Mouse (Mus musculus): ENCODE data around the gene Sult1b1. TPM values are rescaled to one million over a fixed set of nuclear protein-coding genes. Genes with fewer than 3 reads are reported as not detected.

Sult1b1 gene
- polyA plus RNA-seq (2016; fragmentation: Nextera tagmentation; extraction: Ambion mirVana), result not detected in 2 replicates

DNA sequence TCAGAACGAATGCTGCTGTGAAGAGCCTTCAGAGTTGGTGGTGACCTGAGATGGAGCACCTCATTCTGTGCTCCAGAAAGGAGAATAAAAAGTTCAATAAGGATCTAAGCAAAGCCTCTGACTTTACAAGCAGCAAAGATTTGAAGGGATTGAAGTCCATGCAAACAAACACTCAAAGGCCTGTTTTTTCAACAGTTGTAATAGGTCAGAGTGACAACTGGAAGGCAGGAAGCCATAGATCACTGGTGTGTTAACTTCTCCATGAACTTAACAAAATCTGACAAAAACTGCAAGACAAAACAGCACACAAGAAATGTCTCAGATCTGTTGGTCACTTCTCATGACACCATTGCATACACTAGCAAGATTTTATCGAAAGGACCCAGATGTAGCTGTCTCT lies at the start of gene Sult1b1:
Gene Sult1b1 (minus strand): TSS at position 85 of the 400 bp plus-strand sequence.
- no peak within 1 kb of the TSS for H3K27ac ChIP-seq
- H3K9ac ChIP-seq (replicated peaks), result no peak within 1 kb of the TSS
- ATAC-seq (ENCODE audit: insufficient number of reproducible peaks, insufficient read depth, low FRiP score, low TSS enrichment, low read depth), result no peak
- H3K27me3 ChIP-seq, result no peaks in the 10 kb centered on the region
- H3K4me2 ChIP-seq, result no peak within 1 kb of the TSS
- no peaks in the 10 kb centered on the region for H3K36me3 ChIP-seq
- 89% methylated on average over 2 of the region's 2 CpGs for WGBS
- no peak within 1 kb of the TSS for H3K4me3 ChIP-seq (replicated peaks)
- H3K4me1 ChIP-seq (replicated peaks), result no peaks in the 10 kb centered on the region
- no peaks in the 10 kb centered on the region for H3K9me3 ChIP-seq

- no peaks in the 10 kb centered on the region for H3K27me3 ChIP-seq
- ATAC-seq (ENCODE audit: insufficient number of reproducible peaks, insufficient read depth, low FRiP score, low TSS enrichment, low read depth), result no peak
- H3K9ac ChIP-seq (replicated peaks), result no peak overlapping the region
- no peak overlapping the region for H3K4me2 ChIP-seq
- no peak overlapping the region for H3K4me3 ChIP-seq (replicated peaks)
- H3K4me1 ChIP-seq (replicated peaks), result no peaks in the 10 kb centered on the region
- H3K36me3 ChIP-seq, result no peaks in the 10 kb centered on the region
- 81% methylated on average over 1 of the region's 1 CpGs for WGBS
- H3K9me3 ChIP-seq, result no peaks in the 10 kb centered on the region
- H3K27ac ChIP-seq, result no peak overlapping the region
Measured at GRCm38 (mm10) chr5:87580389-87580788, 42.4 kb upstream of the Sult1b1 start.

GRCm38 (mm10) chr5:87574174-87574573 lies 36.2 kb upstream of the Sult1b1 start:
- H3K27ac ChIP-seq, result no peak overlapping the region
- no peaks in the 10 kb centered on the region for H3K36me3 ChIP-seq
- 22% methylated on average over 1 of the region's 1 CpGs for WGBS
- H3K4me3 ChIP-seq (replicated peaks), result no peak overlapping the region
- H3K27me3 ChIP-seq, result no peaks in the 10 kb centered on the region
- H3K4me2 ChIP-seq, result no peak overlapping the region
- peaks cover 5% of the 10 kb centered on the region for H3K4me1 ChIP-seq (replicated peaks)
- H3K9me3 ChIP-seq, result no peaks in the 10 kb centered on the region
- peak; percentile 56; the same call in 1 of the 2 replicates for ATAC-seq (ENCODE audit: insufficient number of reproducible peaks, insufficient read depth, low FRiP score, low TSS enrichment, low read depth)
- H3K9ac ChIP-seq (replicated peaks), result no peak overlapping the region

DNA sequence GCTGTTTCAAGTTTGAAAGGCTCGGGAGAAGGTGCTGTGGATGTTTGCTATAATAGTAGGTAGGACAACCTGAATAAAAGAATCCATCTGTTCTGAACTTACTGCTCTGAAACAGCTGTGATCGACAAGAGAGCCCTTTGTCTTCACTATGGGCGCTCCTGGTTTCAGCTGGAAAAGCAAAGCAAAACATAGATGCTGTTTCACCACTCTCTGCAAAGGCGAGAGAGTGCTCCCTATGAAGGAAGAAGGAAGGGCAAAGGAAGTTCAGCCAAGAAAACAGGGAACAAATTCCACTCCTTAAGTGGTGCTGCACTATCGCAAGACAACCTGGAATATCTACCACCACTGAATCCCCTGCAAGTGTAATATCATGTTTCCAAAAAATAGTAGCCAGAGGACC lies 35.5 kb upstream of the Sult1b1 start:
- H3K27ac ChIP-seq, result peak overlapping the region; percentile 70
- 35% methylated on average over 5 of the region's 5 CpGs for WGBS
- H3K36me3 ChIP-seq, result no peaks in the 10 kb centered on the region
- no peak for ATAC-seq (ENCODE audit: insufficient number of reproducible peaks, insufficient read depth, low FRiP score, low TSS enrichment, low read depth)
- no peak overlapping the region for H3K9ac ChIP-seq (replicated peaks)
- H3K4me1 ChIP-seq (replicated peaks), result peaks cover 5% of the 10 kb centered on the region
- H3K27me3 ChIP-seq, result no peaks in the 10 kb centered on the region
- no peak overlapping the region for H3K4me3 ChIP-seq (replicated peaks)
- H3K4me2 ChIP-seq, result peak overlapping the region; percentile 37
- no peaks in the 10 kb centered on the region for H3K9me3 ChIP-seq

DNA sequence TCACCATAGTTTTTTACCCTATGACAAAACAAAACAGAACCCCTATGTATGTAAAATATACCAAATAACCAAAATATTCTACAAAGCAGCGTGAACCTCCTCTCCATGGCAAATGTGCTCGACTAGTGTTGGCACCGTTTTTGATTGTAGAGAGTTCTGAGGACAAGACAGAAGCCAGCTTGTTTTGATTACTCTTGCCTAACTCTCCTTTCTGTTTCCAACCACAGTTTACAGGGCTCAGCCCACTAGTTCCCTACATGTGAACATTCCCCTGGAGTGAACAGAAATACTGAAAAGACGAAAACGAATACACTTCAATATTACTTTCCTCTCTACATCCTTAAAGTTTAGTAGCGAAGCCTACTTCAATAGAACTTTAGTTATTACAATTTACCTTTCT lies 34.8 kb upstream of the Sult1b1 start:
- Histone ChIP-seq H3K4me2 (no peak overlapping the region), H3K9ac (replicated peaks) (no peak overlapping the region), H3K36me3 (no peaks in the 10 kb centered on the region), H3K9me3 (no peaks in the 10 kb centered on the region), H3K4me3 (replicated peaks) (no peak overlapping the region), H3K4me1 (replicated peaks) (peaks cover 5% of the 10 kb centered on the region), H3K27ac (no peak overlapping the region), H3K27me3 (no peaks in the 10 kb centered on the region)
- 61% methylated on average over 6 of the region's 6 CpGs for WGBS
- ATAC-seq (ENCODE audit: insufficient number of reproducible peaks, insufficient read depth, low FRiP score, low TSS enrichment, low read depth), result no peak

DNA sequence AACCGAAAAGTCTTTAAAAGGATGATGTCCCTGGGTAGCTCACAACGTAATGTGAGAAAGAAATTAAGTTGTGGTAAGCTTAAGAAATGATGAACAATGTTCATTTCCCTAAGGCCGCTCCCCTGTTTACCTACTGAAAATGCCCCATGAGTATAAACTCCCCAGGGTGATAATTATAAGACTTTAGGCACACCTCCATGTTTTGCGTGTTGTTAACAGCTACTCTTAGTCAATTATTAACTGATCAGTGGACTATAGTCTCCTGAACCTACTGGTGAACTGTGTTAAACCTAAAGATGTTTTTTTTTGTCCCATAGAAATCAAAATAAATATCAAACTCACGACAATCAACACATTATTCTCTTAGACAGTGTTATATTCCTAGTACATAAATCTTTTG lies 30.9 kb upstream of the Sult1b1 start, which contains the start of gene Sult1d1:
Gene Sult1d1 (minus strand): TSS at position 183 of the 400 bp plus-strand sequence.
- whole genome bisulfite sequencing, result 83% methylated on average over 5 of the region's 5 CpGs
- H3K4me2 ChIP-seq, result no peak within 1 kb of the TSS
- H3K4me3 ChIP-seq (replicated peaks), result no peak within 1 kb of the TSS
- H3K4me1 ChIP-seq (replicated peaks), result peaks cover 5% of the 10 kb centered on the region
- no peaks in the 10 kb centered on the region for H3K27me3 ChIP-seq
- no peaks in the 10 kb centered on the region for H3K9me3 ChIP-seq
- ATAC-seq (ENCODE audit: insufficient number of reproducible peaks, insufficient read depth, low FRiP score, low TSS enrichment, low read depth), result no peak
- H3K9ac ChIP-seq (replicated peaks), result no peak within 1 kb of the TSS
- no peaks in the 10 kb centered on the region for H3K36me3 ChIP-seq
- no peak within 1 kb of the TSS for H3K27ac ChIP-seq

DNA sequence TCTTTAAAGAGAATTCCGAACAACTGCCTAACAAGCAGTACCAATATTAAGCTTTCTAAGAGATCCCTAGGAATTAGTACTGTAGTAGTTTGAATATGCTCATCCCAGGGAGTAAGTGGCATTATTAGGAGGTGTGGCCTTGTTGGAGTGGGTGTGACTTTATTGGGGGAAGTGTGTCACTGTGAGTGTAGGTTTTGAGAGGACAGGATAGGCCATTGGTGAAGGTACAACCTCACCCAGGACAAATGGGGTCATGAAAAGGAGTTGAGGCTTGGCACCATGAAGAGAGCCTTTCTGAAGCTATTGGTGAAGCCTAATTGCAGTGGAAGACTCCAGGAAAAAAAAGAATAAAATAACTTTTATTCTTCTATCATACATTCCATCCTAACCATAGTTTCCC lies 29.3 kb upstream of the Sult1b1 start:
- Histone ChIP-seq H3K27ac (no peak overlapping the region), H3K9me3 (no peaks in the 10 kb centered on the region), H3K4me1 (replicated peaks) (no peaks in the 10 kb centered on the region), H3K27me3 (no peaks in the 10 kb centered on the region), H3K9ac (replicated peaks) (no peak overlapping the region), H3K4me2 (no peak overlapping the region), H3K4me3 (replicated peaks) (no peak overlapping the region), H3K36me3 (no peaks in the 10 kb centered on the region)
- 81% methylated on average over 1 of the region's 1 CpGs for WGBS
- ATAC-seq (ENCODE audit: insufficient number of reproducible peaks, insufficient read depth, low FRiP score, low TSS enrichment, low read depth), result no peak

GRCm38 (mm10) chr5:87562966-87563365 lies 25.0 kb upstream of the Sult1b1 start:
- Histone ChIP-seq H3K4me2 (no peak overlapping the region), H3K4me1 (replicated peaks) (no peaks in the 10 kb centered on the region), H3K27me3 (no peaks in the 10 kb centered on the region), H3K9ac (replicated peaks) (no peak overlapping the region), H3K9me3 (no peaks in the 10 kb centered on the region), H3K36me3 (no peaks in the 10 kb centered on the region), H3K4me3 (replicated peaks) (no peak overlapping the region), H3K27ac (no peak overlapping the region)
- no peak for ATAC-seq (ENCODE audit: insufficient number of reproducible peaks, insufficient read depth, low FRiP score, low TSS enrichment, low read depth)

DNA sequence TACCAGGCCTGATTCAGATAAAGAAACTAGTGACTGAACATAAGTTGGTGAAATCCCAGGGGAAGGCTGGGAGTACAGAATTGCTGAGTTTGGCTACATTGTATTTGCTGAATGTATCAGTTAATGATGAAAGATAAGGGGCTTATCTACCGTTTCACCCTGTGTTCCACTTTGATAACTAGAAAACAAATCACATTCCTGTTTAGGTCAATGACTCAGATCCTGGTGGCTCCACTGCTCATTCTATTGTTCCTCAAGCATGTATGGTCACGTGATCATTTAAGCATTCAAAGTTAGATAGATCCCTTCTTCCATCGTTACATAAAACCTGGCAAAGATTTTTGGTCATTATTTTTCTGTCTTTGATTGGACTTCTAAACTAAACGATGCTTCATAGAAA lies 24.5 kb upstream of the Sult1b1 start:
- no peaks in the 10 kb centered on the region for H3K9me3 ChIP-seq
- no peak overlapping the region for H3K9ac ChIP-seq (replicated peaks)
- no peaks in the 10 kb centered on the region for H3K4me1 ChIP-seq (replicated peaks)
- no peaks in the 10 kb centered on the region for H3K27me3 ChIP-seq
- no peak for ATAC-seq (ENCODE audit: insufficient number of reproducible peaks, insufficient read depth, low FRiP score, low TSS enrichment, low read depth)
- no peak overlapping the region for H3K27ac ChIP-seq
- no peak overlapping the region for H3K4me3 ChIP-seq (replicated peaks)
- H3K4me2 ChIP-seq, result no peak overlapping the region
- 85% methylated on average over 4 of the region's 4 CpGs for whole genome bisulfite sequencing
- no peaks in the 10 kb centered on the region for H3K36me3 ChIP-seq

DNA sequence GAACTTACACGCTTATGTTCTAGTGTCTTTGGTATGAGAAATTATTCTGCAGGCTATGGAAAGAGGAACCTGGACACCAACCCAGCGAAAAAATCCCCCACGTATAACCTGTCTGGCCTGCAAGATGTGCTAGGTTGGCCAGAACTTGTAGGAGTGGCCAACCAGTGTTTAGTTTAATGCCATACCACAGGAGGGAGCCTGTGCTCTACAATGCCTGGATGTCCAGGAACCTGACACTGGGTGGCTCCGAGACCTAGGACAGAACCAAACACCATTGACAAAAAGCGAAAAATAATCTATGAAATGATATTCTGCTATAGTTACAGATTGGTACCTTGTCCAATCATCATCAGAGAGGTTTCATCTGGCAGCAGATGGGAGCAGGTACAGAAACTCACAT lies 22.1 kb upstream of the Sult1b1 start:
- no peak overlapping the region for H3K4me2 ChIP-seq
- H3K4me3 ChIP-seq (replicated peaks), result no peak overlapping the region
- no peak for ATAC-seq (ENCODE audit: insufficient number of reproducible peaks, insufficient read depth, low FRiP score, low TSS enrichment, low read depth)
- H3K9ac ChIP-seq (replicated peaks), result no peak overlapping the region
- 78% methylated on average over 5 of the region's 5 CpGs for WGBS
- no peaks in the 10 kb centered on the region for H3K9me3 ChIP-seq
- H3K27me3 ChIP-seq, result no peaks in the 10 kb centered on the region
- no peaks in the 10 kb centered on the region for H3K36me3 ChIP-seq
- H3K27ac ChIP-seq, result no peak overlapping the region
- H3K4me1 ChIP-seq (replicated peaks), result no peaks in the 10 kb centered on the region

DNA sequence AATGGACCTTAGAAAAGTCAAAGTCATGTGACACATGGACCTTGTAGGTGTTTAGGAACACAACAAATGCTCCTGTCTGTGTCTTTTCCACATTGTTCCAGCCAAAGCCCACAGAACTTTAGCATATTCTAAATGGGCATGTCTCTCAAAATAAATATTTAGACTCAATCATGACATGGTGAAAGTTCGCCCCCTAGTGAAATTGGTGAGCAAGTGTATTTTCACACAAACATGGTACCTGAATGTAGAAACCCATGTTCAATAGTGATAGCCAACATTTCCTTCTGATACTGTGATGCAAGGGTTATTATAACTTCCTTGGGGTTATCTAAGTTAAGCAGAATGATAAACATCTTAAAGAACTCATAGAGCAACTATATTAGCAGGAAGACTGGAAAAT lies 12.9 kb upstream of the Sult1b1 start:
- Histone ChIP-seq H3K36me3 (no peaks in the 10 kb centered on the region), H3K4me3 (replicated peaks) (no peak overlapping the region), H3K4me2 (no peak overlapping the region), H3K27me3 (no peaks in the 10 kb centered on the region), H3K9ac (replicated peaks) (no peak overlapping the region), H3K9me3 (no peaks in the 10 kb centered on the region), H3K4me1 (replicated peaks) (no peaks in the 10 kb centered on the region), H3K27ac (no peak overlapping the region)
- no peak for ATAC-seq (ENCODE audit: insufficient number of reproducible peaks, insufficient read depth, low FRiP score, low TSS enrichment, low read depth)
- WGBS, result 30% methylated on average over 1 of the region's 1 CpGs

DNA sequence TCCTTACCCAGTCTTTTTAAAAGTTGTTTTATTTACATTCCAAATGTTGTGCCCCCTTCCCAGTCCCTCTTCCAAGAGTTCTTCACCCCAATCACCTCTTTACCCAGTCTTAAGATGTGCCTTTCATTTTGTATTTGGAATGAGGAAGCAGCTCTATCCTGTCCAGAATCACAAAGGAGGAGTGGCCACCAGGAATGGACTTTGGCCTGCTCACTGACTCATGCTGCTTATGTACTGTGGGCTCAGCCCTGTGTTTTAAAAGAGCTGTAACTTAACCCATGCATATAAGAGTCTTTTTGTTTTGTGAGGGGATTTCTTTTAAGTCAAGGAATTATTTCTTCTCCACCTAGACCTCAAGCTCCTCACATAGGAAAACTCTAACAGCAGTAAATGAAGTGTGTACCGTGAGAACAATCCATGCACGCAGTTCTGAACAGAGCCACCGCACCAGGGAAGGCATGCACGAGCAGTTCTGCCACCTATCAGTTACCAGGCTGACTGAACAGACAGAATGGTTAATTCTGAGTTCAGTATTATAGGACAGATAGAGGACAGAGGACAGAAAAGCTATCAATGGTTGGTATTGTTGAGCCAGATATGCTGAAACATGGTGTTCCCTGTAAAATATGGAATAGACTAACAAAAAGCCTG lies 1.9 kb downstream of the Sult1b1 start:
- Histone ChIP-seq H3K4me2 (no peak overlapping the region), H3K36me3 (no peaks in the 10 kb centered on the region), H3K4me1 (replicated peaks) (no peaks in the 10 kb centered on the region), H3K4me3 (replicated peaks) (no peak overlapping the region), H3K27ac (no peak overlapping the region), H3K9ac (replicated peaks) (no peak overlapping the region), H3K27me3 (no peaks in the 10 kb centered on the region), H3K9me3 (no peaks in the 10 kb centered on the region)
- no peak for ATAC-seq (ENCODE audit: insufficient number of reproducible peaks, insufficient read depth, low FRiP score, low TSS enrichment, low read depth)
- 91% methylated on average over 4 of the region's 4 CpGs for WGBS
